In the genomic region with DNA sequence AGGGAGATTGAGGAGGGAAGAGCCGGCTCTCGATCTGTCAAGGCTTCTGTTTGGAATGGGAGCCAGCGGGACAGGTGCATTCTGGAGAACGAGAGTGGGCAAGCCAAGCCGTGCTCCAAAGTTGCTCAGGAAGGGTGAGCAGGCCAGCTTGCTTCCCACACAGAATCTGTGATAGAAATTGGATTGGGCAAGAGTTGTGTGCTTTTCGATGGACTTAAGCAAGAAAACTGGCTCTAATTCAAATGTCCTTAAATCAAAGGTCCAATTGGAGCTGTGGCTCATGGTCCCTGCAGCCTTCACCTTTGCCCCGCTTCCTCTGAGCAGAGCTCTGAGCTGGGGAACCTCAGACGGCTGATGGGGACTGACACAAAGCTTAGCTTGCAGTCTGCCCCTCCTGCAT, we compare ENCODE assay signal across 11 mouse cellular contexts. TPM values are rescaled to one million over a fixed set of nuclear protein-coding genes. Genes with fewer than 3 reads are reported as not detected.
DNase-seq lines count a peak whose midpoint lies in the region; ATAC-seq and TF ChIP-seq lines count a peak whose summit lies in the region.
"Had no signal": no experiment of that assay in that cellular context is flagged by ENCODE, and none has a peak within 500 bp of the region (broad histone marks: within the 10 kb centered on the region; RNA-seq: fewer than 3 reads in every experiment).

No protein-coding gene starts in this region.

- 42% methylated on average over 8 of the region's 8 CpGs for WGBS in lung, postnatal 0 days
- WGBS in kidney, embryonic 16.5 days = 76% methylated on average over 8 of the region's 8 CpGs
- 85% methylated on average over 8 of the region's 8 CpGs for WGBS in midbrain, embryonic 11.5 days
- WGBS in embryonic facial prominence, embryonic 10.5 days = 85% methylated on average over 8 of the region's 8 CpGs

- H3K9me3 ChIP-seq in lung, postnatal 0 days (ENCODE audit: low read length) = no peaks in the 10 kb centered on the region
- H3K9me3 ChIP-seq in kidney, embryonic 16.5 days (ENCODE audit: low read length) = no peaks in the 10 kb centered on the region
- no peaks in the 10 kb centered on the region for H3K9me3 ChIP-seq in midbrain, embryonic 11.5 days (ENCODE audit: control insufficient read depth, low read length)
- no peaks in the 10 kb centered on the region for H3K9me3 ChIP-seq in embryonic facial prominence, embryonic 10.5 days
- H3K9me3 ChIP-seq: G1E; megakaryocyte, embryonic 14.5 days had no signal

- TF ChIP-seq CTCF in lung, postnatal 0 days (IDR thresholded peaks at IDR 0.05) = no peak

- H3K27me3 ChIP-seq in lung, postnatal 0 days (replicated peaks; ENCODE audit: insufficient read depth, low read length) = peaks cover 19% of the 10 kb centered on the region
- no peaks in the 10 kb centered on the region for H3K27me3 ChIP-seq in kidney, embryonic 16.5 days (ENCODE audit: insufficient read depth, low read length)
- no peaks in the 10 kb centered on the region for H3K27me3 ChIP-seq in midbrain, embryonic 11.5 days (ENCODE audit: control insufficient read depth, insufficient read depth, low read length)
- H3K27me3 ChIP-seq in embryonic facial prominence, embryonic 10.5 days (replicated peaks; ENCODE audit: low read depth, poor library complexity, severe bottlenecking) = no peaks in the 10 kb centered on the region

- DNase-seq in cerebellum, adult 9-11 months = no peak
- peak; percentile 89 for DNase-seq in lung, postnatal 0 days (ENCODE audit: low spot score)
- no peak for DNase-seq in lung, postnatal 14 days
- peak; percentile 56 for DNase-seq in lung, postnatal 25 days (ENCODE audit: low spot score)
- DNase-seq in midbrain, embryonic 11.5 days (ENCODE audit: low spot score, missing footprints) = no peak
- no peak for DNase-seq in embryonic facial prominence, embryonic 10.5 days (ENCODE audit: low spot score)

- H3K27ac ChIP-seq in lung, postnatal 0 days (ENCODE audit: low read length) = no peak overlapping the region
- H3K27ac ChIP-seq in kidney, embryonic 16.5 days (ENCODE audit: low read length) = no peak overlapping the region
- no peak overlapping the region for H3K27ac ChIP-seq in midbrain, embryonic 11.5 days (ENCODE audit: low read depth, low read length)
- H3K27ac ChIP-seq in embryonic facial prominence, embryonic 10.5 days (replicated peaks) = no peak overlapping the region
- H3K27ac ChIP-seq: hindbrain, postnatal 0 days had no signal

- H3K4me3 ChIP-seq in lung, postnatal 0 days (ENCODE audit: low read depth, low read length) = no peak overlapping the region
- no peak overlapping the region for H3K4me3 ChIP-seq in kidney, embryonic 16.5 days (ENCODE audit: low read length)
- no peak overlapping the region for H3K4me3 ChIP-seq in midbrain, embryonic 11.5 days (ENCODE audit: low read depth, low read length)
- H3K4me3 ChIP-seq in embryonic facial prominence, embryonic 10.5 days = no peak overlapping the region
- H3K4me3 ChIP-seq: megakaryocyte, embryonic 14.5 days had no signal

- H3K4me2 ChIP-seq in lung, postnatal 0 days (replicated peaks; ENCODE audit: low read depth, low read length) = no peak overlapping the region
- H3K4me2 ChIP-seq in kidney, embryonic 16.5 days (replicated peaks; ENCODE audit: low read depth, low read length) = no peak overlapping the region
- no peak overlapping the region for H3K4me2 ChIP-seq in midbrain, embryonic 11.5 days

- peaks cover 3% of the 10 kb centered on the region; the same call in 1 of the 2 replicates for H3K4me1 ChIP-seq in lung, postnatal 0 days (ENCODE audit: insufficient read depth, low read depth, low read length)
- H3K4me1 ChIP-seq in kidney, embryonic 16.5 days (ENCODE audit: insufficient read depth, low read length) = peaks cover 25% of the 10 kb centered on the region
- H3K4me1 ChIP-seq in midbrain, embryonic 11.5 days (ENCODE audit: control insufficient read depth, insufficient read depth, low read length) = peaks cover 16% of the 10 kb centered on the region
- peaks cover 51% of the 10 kb centered on the region for H3K4me1 ChIP-seq in embryonic facial prominence, embryonic 10.5 days

- no peak overlapping the region for H3K9ac ChIP-seq in lung, postnatal 0 days (replicated peaks; ENCODE audit: low read depth)
- H3K9ac ChIP-seq in kidney, embryonic 16.5 days (replicated peaks; ENCODE audit: low read length) = no peak overlapping the region
- no peak overlapping the region for H3K9ac ChIP-seq in midbrain, embryonic 11.5 days (ENCODE audit: low read length)

- TF ChIP-seq EP300 in lung, postnatal 0 days (IDR thresholded peaks at IDR 0.05) = no peak

- no peaks in the 10 kb centered on the region for H3K36me3 ChIP-seq in lung, postnatal 0 days (ENCODE audit: insufficient read depth, low read length)
- H3K36me3 ChIP-seq in kidney, embryonic 16.5 days (ENCODE audit: insufficient read depth, low read length) = no peaks in the 10 kb centered on the region
- no peaks in the 10 kb centered on the region for H3K36me3 ChIP-seq in midbrain, embryonic 11.5 days (ENCODE audit: control insufficient read depth, insufficient read depth, low read length)
- no peaks in the 10 kb centered on the region for H3K36me3 ChIP-seq in embryonic facial prominence, embryonic 10.5 days (replicated peaks)
- H3K36me3 ChIP-seq: G1E had no signal

- peak; percentile 31; the same call in 1 of the 2 replicates for ATAC-seq in cerebellum, adult (ENCODE audit: insufficient number of reproducible peaks, low FRiP score, low TSS enrichment)
- ATAC-seq in lung, postnatal 0 days = peak; percentile 42
- ATAC-seq in kidney, embryonic 16.5 days (ENCODE audit: low FRiP score, low TSS enrichment) = peak; percentile 32; the same call in 1 of the 2 replicates
- ATAC-seq in midbrain, embryonic 11.5 days (ENCODE audit: low FRiP score) = no peak

RNA-seq across cellular contexts. Expression of a gene that starts 12.6 kb away (rescaled TPM):
- polyA plus RNA-seq in lung, postnatal 0 days (2015; fragmentation: Nextera tagmentation; extraction: Ambion mirVana) = 12.6 and 12.8 TPM in 2 replicates
- polyA plus RNA-seq in kidney, embryonic 16.5 days (2015; fragmentation: Nextera tagmentation; extraction: Ambion mirVana) = 10.9 and 11.6 TPM in 2 replicates
- 11.8 and 12.8 TPM in 2 replicates for polyA plus RNA-seq in midbrain, embryonic 11.5 days (2014; fragmentation: Nextera tagmentation; extraction: Ambion mirVana)
- polyA plus RNA-seq in embryonic facial prominence, embryonic 10.5 days (2016; fragmentation: Nextera tagmentation; extraction: Ambion mirVana) = 9.9 and 10.4 TPM in 2 replicates

RNA-seq across cellular contexts. Expression of a gene that starts 40.0 kb away (rescaled TPM):
- 5.9 and 6.2 TPM in 2 replicates for polyA plus RNA-seq in lung, postnatal 0 days (2015; fragmentation: Nextera tagmentation; extraction: Ambion mirVana)
- polyA plus RNA-seq in kidney, embryonic 16.5 days (2015; fragmentation: Nextera tagmentation; extraction: Ambion mirVana) = 12.8 and 13.6 TPM in 2 replicates
- 5.7 and 5.8 TPM in 2 replicates for polyA plus RNA-seq in midbrain, embryonic 11.5 days (2014; fragmentation: Nextera tagmentation; extraction: Ambion mirVana)
- polyA plus RNA-seq in embryonic facial prominence, embryonic 10.5 days (2016; fragmentation: Nextera tagmentation; extraction: Ambion mirVana) = 10.9 and 11.5 TPM in 2 replicates

Comparison
In these comparisons a context has a peak if more than half of its experiments do, and no peak if none do; other contexts are left out.
1. DNase-seq: peak in lung, postnatal 0 days (single experiment) and lung, postnatal 25 days (single experiment); none in cerebellum, adult 9-11 months (single experiment), lung, postnatal 14 days (single experiment), midbrain, embryonic 11.5 days (single experiment) and embryonic facial prominence, embryonic 10.5 days (single experiment).